Mouse (Mus musculus): Measurements from ENCODE around the gene Msi2.

DNA sequence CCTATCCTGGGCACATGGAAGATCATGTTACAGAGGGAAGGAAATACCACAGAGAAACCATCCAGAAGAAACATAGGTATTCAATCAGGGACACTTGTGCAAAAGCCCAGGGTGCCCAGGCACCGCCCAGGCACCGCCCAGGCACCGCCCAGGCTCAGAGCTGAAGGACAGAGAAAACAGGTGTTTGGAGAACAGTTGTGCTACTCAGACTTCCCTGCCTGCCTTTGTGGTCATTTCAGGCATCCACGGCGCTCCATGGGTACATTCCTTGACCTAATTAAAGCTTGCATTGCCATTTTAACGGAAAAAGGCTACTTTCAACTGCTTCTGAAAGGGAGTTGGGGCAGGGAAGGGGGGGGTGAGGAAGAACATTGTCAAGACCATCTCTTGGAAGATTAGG, 40.1 kb upstream of the Msi2 start:
- TF ChIP-seq CTCF (IDR thresholded peaks at IDR 0.05; ENCODE audit: low read depth) (no peak), EP300 (IDR thresholded peaks at IDR 0.05; ENCODE audit: low read depth) (no peak)
